Mouse (Mus musculus) CH12F3 (cell line): ENCODE measurements around the gene Mpig6b.
"Not testable (repeated sequence)": the region's sequence is repeated elsewhere in the genome, so short reads cannot be mapped to it uniquely, and the experiment has no call there.

ENCODE experiments used
- in situ Hi-C: fragments of 300-500 bp; cut with MboI; formaldehyde crosslinking; loops from 2 replicates; pipeline ENCODE4 v1.14.3; 2020; ENCODE audit warnings: low sequenced_read_pairs

Gene Mpig6b

DNA sequence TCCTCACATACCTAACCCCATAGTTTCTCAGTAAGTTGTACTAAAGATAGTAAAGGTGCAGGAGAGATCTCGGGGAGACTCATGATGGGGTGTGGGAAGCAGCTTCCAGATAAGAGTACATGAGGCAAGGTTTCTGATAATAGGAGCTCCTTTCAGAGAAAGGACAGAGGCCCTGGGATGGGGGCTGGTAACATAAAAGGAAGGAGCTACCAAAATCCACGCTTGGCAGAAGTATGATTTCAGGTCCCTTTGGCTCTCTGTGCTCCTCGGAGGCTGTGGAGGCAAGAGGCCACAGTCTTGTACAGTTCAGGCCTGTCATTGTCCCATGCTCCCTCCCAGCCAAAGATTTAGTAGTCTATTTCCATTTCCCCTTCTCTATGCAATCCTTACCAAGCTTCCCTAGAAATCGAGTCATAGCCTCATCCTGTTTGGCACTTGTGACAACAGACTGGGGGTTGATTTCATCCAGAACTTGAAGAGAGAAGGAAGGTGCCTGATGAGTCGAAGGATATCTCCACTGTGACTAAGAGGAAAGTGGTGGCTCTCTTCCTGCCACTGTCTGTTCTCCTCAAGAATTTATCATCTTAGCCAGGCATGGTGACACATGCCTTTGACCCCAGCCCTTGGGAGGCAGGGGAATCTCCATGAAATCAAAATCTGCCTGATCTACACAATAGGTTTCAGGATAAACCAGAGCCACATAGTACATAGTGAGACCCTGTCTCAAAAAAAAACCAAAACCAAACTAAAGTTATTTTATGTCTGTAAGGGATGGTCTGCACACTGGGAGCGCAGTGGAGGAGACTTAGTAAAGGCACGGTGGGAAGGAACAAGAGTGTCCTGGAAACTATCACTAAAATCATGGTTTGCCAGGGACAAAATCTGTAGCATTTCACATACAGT is 20.8 kb downstream of the Mpig6b start:
- in situ Hi-C loops: no loop called here

DNA sequence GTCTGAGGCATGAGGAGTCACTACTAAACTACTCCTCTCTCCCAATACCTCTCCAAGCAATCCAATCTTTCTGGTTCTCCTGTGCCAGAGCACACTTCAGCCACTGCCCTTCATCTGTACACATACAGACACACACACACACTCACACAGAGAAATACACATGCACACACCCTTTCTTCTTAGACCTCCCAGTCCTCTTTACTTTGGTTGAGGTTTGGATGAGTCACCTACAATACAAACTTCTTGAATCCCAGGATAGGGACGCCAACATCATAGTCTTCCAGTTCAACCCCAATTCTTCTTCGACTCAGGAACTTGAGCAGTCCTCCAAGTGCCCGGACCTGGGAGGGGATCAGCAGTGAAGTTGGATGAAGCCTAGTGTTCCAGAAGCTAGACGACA is 22.2 kb downstream of the Mpig6b start:
- in situ Hi-C loops: no loop called here

DNA sequence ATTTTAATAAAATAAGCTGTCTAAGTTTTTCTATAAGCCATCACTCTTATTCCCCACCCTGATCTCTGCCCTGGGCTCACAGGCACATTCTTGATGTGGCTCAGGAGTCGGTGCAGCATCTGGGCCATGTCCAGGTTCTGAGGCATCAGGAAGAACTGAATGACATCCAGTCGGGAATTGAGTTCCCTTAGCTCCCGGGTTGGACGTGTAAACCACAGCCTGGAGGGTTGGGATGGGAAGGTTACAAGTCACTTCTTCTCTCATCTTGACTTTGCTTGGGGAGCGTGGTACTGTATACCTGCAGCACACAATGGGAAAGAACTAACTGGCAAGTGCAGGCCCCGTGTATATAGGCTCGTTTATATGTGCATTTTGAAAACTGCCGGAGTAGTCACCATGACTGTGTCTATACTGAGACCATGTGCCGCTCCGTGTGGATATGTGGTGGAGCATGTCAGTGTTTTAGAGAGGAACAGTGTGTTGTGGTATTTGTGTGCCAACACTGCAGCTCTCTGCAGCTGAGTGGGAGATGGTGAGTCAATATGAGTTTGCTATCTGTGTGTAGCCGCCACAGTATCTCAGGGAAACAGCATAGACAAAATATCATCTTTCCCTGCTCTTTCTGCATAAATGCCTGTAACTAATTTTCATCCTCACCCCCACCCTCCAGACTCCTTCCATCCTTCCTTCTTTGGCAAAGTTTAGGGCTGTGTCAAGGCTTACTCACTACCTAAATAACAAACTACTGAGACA is 26.7 kb downstream of the Mpig6b start:
- in situ Hi-C loops: no loop called here

DNA sequence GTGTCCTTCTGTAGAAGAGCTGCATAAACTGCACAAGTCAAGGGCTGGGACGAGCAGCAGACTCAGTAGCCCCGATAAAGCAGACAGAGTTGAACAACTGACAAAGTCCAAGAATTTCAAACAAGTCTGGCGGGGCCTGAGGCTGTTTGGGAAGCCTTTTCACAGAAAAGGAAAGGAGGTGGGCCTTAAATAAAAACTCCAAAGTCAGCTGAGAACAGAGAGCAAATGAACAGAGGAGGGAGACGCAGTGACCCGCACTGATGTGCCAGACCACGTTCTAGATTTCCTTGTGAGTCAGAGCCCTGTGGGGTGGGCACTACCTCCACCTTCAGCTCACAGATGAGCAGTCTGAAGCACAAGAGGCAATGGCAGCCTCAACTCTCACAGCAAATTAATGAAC is 31.1 kb downstream of the Mpig6b start:
- in situ Hi-C loops: no loop called here

DNA sequence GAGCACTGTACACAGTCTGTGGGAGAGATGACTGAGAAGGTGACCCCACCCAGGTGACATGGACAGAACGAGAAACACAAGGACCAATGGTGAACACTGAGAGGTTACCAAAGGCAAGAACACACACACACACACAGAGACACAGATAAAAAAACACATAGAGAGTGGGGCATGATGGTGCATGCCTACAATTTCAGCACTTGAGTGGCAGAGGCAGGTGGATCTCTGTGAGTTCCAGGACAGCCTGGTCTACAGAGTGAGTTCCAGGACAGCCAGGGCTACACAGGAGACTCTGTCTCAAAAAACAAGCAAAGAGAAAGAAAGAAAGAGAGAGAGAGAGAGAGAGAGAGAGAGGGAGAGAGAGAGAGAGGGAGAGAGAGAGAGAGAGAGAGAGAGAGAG is 32.3 kb downstream of the Mpig6b start:
- in situ Hi-C loops: not testable (repeated sequence)

DNA sequence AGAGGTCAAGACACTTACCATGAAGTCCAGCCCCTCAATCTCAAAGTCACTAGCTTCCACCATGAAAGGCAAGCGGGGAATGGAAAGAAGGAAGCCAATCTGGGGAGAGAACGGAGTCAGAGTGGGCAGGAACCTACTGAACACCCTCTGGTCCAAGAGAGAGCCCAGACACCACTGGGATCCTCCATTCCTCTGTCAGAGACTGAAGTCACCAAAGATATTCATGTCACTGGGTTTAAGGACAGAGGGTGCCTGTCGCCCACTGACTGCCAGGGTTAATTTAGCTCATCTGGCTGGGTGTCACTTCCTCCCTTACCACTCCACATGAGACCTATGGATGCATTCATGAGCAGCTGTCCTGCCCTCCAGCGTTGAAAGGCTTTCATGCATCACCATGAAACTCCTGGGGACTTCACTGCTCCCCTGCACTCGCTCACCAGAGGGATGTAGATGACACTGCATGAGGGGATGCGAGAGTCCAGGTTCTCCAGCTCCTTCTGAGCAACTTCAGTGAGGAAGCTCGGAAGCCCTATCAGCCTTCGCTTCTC is 33.6 kb downstream of the Mpig6b start:
- in situ Hi-C loops: no loop called here

DNA sequence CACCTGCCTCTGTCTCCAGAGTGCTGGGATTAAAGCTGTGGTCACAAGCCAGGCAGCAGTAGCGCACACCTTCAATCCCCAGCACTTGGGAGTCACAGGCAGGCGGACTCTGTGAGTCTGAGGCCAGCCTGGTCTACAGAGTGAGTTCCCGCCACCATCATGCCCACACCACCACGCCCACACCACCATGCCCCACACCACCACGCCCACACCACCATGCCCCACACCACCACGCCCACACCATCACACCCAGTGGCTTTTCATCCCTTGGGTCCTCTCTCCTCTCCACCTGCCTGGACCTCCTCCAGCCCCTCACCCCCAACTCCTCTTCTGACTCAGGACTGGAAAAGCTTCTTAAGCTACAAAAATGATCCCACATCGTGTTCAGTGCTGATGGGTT is 34.1 kb downstream of the Mpig6b start:
- in situ Hi-C loops: no loop called here

DNA sequence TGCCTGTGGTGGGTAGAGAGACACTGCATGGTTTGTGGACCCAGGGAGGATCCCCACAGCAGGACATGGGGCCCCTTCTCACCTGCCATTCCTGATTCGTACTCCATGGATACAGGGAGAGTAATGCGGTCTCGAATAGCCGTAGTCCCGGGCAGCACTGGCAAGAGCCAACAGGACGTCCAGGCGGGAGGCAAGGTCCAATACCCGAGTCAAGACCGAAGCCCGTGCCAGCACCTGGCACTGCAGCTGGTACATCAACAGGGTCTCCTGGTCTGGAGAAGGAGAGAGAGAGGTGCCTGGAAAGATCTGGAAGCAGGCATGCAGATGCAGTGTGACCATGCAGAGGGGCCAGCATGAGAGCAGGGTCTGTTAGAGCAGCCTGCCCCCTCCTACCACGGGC is 34.7 kb downstream of the Mpig6b start:
- in situ Hi-C loops: no loop called here

DNA sequence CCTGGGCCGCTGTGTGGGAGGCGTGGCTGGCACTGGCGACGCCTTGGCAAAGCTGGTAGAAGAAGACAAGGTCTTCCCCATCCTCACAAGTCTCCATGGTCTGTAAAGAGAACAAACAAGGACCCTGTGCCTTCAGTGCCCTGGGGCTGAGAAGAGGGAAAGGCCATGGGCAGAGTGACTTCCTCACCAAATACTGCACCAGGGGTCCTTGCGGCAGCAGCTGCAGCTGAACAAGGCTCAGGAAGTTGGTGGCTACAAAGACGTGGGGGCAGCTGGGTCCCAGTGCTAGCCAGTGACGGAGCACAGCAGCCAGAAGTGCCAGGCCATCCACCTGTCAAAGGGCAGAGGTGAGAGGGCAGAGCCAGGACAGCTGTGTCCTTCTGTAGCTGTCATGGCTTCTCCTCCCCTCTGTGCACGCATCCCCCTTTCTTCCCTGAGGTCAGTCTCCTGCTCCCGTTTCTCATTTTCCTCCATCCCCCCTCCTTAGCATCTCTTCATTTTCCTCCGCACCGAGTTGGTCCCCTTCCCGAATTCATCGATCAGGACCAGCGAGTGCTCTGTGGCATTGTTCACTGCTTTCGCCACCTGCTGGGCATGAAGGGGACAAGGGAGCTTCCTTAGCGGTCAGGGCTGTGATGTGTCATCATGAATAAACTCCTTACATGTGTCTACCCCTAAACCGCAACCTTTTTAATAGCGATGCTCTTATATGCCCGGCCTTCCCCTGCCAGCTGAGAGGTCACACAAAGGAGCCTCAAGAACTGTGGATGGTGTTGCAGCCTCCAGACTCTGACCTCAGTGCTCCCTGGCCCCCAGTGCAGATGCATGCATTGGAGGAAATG is 36.1 kb downstream of the Mpig6b start:
- in situ Hi-C loops: no loop called here

DNA sequence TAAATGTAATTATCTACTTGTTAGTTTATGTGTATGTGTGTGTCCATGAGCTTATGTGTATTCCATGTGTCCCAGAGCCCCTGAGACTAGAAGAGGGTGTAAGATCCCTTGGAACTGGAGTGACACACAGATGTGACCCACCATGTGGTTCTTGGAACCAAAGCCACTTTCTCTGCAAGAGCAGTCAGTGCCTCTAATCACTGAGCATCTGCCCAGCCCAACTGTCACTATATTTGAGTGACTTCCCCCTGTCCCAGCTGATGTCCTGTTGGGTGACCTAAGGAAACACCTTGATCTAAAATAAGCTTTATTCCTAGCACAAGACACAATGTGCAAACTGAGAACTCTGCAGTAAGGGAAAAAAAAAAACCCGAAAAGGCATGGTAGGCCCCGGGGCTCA is 37.7 kb downstream of the Mpig6b start:
- in situ Hi-C loops: no loop called here

DNA sequence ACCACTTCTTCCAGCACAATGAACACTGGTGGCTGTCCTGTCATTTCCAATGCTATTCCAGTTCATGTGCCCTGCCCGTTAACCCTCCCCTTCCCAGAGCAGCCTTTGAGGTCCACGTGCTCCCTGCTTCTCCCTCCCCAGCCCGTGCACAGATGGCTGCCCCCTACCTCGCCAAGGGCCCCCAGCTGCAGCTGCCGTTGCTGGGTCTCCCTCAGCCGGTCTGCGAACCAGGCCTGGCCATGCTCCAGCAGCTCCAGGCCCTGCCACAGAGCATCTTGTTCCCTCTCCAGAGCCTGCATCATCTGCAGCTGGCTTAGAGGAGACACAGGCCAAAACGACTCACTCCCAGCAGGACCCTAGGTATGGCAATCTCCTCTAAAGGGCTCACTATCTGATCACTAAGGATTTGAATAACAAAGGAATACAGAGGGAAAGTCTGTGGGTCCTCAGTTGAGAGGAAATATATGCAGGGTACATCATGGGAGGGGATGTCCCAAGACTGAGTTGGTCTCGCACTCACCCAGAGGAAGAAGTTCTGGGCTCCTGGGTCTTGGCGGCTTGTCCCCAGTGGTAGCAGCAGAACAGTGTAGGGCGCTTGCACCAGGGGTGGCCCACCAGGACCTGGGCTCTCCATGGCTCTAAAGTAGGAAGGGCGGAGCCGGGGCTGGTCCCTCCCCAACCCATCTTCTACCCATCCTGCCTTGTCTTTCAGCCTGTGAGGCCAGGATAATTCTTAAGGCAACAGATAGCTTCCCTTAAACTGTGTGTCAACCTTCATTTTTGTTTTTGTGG is 38.5 kb downstream of the Mpig6b start, which contains the start of gene Sapcd1:
TSS of gene Sapcd1 (minus strand) at position 740 of the 792 bp plus-strand sequence.
- in situ Hi-C loops: no loop called here

DNA sequence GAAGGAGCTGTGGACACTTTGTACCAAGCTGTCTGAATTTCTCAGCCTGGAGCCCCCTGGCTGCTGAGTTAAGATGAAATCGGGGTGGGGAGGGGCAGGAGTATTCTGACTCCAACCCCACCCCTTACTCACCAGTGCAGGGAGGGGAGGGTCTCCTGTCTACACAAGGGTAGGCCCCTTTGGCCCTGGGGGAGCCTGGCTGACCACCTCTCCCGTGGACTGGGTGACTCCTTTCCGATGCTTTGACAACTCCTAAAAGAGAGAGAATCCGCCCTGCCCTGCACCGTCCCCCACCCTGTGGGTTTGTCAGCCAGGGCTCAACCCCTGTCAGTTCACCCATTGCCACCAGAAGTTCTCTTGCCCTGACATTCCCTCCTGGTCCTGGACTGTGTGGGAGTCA is 39.8 kb downstream of the Mpig6b start:
- in situ Hi-C loops: no loop called here

DNA sequence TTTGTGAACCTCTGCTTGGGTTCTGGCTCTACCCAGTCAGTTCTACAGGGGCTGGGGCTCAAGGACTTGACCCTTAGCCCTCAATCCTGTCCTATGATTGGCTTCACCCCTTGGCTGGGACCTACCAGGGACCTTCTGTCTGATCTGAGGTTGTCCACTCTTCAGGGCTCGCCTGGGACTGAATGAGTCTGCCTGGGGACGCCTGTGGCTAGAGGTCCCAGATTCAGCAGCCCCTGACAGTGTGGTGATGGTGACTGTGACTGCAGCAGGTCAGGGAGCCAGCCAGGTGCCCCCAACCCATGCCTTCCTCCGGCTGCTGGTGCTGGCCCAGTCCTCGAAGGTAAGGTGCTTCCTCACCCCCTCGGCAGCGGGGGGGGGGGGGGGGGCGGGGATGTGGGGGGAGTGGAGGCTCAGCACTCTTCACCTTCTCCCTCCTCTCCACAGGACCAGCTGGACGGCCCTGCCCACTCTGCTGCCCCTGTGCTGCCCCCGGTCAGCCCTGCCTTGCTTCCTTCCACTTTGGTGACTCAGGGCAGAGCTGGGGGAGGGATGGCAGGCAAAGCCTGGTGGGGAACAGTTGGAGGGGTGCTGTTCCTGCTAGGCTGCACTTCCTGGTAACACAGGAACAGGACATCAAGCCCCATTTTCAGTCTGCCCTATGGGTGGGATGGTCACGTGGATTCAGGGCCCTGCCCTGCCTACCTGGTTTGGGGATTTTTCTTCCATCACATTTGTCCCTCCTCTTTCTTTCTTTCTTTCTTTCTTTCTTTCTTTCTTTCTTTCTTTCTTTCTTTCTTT is 41.1 kb downstream of the Mpig6b start:
- in situ Hi-C loops: no loop called here

DNA sequence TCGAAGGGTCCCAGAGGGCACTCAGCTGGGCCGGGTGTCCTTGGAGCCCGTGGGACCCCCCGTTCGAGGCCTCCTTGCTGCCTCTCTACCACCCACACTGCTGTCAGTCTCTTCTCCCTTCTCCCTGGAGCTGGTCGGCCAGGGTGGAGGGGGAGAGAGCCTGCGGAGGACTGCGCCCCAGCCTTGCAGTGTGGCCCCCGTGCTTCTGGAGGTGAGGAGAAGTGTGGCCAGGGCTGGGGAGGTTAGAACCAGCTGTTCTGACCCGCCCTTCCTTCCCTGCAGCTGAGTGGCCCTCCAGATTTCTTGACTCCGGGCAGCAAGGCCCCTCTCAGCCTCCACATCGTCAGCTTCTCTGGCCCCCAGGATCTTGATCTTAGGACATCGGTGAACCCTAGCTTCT is 41.7 kb downstream of the Mpig6b start:
- in situ Hi-C loops: no loop called here

DNA sequence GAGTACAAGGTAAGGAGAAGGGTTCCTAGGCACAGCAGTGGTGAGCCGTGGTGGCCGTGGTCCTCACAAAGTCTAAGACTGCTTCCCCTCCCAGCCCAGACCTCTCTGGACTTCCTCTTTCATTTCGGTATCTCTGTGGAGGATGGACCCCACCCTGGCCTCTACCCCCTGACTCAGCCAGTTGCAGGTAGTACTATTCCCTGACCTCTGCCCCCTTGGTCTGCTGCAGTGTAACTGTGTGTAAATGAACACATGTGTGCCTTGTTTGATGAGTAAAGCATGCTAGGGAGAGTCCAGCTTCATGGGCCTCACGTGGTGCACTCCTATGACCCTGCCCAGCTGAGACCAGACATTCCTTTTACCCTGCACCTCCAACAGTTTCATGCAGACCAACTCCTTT is 42.2 kb downstream of the Mpig6b start:
- in situ Hi-C loops: no loop called here

DNA sequence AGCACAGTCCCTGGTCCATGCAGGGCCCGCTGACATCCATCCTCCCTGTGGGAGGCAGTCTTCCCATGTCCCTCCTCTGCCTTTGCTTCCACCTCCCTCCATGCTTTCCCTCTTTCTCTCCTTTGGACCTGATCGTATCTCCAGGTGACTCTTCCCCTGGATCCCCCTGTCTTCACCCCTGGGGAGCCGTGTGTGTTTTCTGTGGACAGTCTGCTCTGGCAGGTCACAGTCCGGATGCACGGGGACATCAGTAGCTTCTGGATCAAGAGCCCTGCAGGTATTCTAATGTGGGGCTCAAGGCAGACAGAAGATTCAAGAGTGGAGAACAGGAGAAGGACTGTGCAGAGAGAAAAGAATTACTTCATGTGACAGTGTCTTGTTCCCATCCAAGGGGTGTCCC is 42.8 kb downstream of the Mpig6b start:
- in situ Hi-C loops: no loop called here

DNA sequence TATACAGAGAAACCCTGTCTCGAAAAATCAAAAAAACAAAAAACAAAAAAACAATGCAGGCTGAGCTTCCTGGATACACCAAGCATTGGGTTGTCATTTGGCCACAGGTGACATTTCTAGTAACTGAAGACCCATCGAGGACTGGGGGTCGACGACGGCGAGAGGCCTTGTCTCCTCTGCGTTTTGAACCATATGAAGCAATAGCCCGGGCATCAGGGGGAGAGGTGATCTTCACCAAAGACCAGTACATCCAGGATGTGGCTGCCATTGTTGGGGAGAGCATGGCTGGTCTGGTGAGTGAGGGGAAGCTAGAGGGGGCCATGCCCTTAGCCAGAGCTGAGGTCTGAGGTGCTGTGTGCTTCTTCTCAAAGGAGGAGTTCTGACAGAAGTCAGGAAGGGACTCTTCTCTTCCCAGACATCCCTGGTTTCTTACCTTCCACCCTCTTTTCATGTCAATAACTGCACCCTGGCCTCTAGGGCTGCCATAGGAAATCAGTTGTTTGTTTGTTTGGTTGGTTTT is 43.4 kb downstream of the Mpig6b start:
- in situ Hi-C loops: no loop called here

DNA sequence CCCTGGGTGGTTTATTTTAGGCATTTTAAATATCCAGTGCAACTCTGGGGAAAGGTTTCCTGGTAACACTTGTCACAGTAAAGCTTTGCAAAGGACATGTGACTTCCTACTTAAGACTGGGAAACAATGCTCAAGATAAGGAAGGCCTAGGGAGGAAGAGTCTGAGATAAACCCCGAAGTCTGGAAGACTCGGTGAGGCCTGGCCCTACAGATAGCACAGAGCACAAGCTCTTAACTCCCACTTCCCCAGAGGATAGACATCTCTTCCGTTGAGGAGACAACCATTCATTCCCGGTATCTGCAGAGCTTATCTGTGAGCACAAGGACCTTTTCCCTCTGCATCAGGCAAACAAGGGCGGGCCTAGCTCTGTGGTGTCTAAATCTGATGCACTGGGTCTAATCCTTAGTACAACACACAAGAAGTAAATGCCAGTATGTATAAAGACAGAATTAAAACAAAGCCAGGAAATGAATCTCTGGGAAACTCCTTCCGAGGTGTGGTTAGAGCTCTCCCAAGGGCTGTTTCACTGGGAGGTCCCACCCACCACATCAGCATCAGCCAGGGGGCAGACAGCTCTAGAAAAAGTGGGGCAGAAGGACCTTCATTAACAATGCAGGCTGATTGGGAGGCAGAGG is 44.0 kb downstream of the Mpig6b start:
- in situ Hi-C loops: no loop called here
